Mouse (Mus musculus) kidney, embryonic 15.5 days (tissue): ENCODE data around the gene Ptgr1. TPM values are rescaled to one million over a fixed set of nuclear protein-coding genes. Genes with fewer than 3 reads are reported as not detected.

Experiments
- ATAC-seq: fragments of 200-750 bp; cut with Nextera tagmentation; replicated peaks from 2 replicates; pipeline ENCODE4 v1.8.0; 2017; ENCODE audit warnings: moderate TSS enrichment; ENCODE audit not compliant: low FRiP score
- H3K27ac ChIP-seq: fragments of 300-500 bp; sonication (generic); 2 replicates; pipeline ENCODE4 v1.5.1; 2015; ENCODE audit warnings: mild to moderate bottlenecking, inconsistent platforms
- H3K27me3 ChIP-seq: fragments of 300-500 bp; sonication (generic); 2 replicates; pipeline ENCODE4 v1.6.1; 2015; ENCODE audit warnings: inconsistent platforms
- H3K36me3 ChIP-seq: fragments of 300-500 bp; sonication (generic); 2 replicates; pipeline ENCODE4 v1.6.1; 2015; ENCODE audit warnings: inconsistent platforms
- H3K4me1 ChIP-seq: fragments of 300-500 bp; sonication (generic); 2 replicates; pipeline ENCODE4 v1.6.1; 2015; ENCODE audit warnings: inconsistent platforms
- H3K4me2 ChIP-seq: fragments of 300-500 bp; sonication (generic); 2 replicates; pipeline ENCODE4 v1.6.1; 2015; ENCODE audit warnings: moderate library complexity, mild to moderate bottlenecking, inconsistent platforms
- H3K4me3 ChIP-seq: fragments of 300-500 bp; sonication (generic); replicated peaks from 2 replicates; pipeline ENCODE4 v1.5.1; 2015; ENCODE audit warnings: mild to moderate bottlenecking, inconsistent platforms
- H3K9ac ChIP-seq: fragments of 300-500 bp; sonication (generic); 2 replicates; pipeline ENCODE4 v1.6.1; 2015; ENCODE audit warnings: mild to moderate bottlenecking, inconsistent platforms
- H3K9me3 ChIP-seq: fragments of 300-500 bp; sonication (generic); replicated peaks from 2 replicates; pipeline ENCODE4 v1.6.1; 2016; ENCODE audit warnings: inconsistent platforms
- WGBS: fragments of 180-500 bp; shearing (Covaris S2); methylation state at CpG from one replicate; pipeline ENCODE4 v1.1.7; 2015; ENCODE audit warnings: mixed read lengths; 5-methylcytosine and 5-hydroxymethylcytosine counted together
- polyA plus RNA-seq: library from polyadenylated mRNA; unstranded; fragments of >200 nt; fragmentation: Nextera tagmentation; extraction: Ambion mirVana; gene quantifications from 2 replicates; pipeline ENCODE4 v1.2.1, GENCODE M21; 2015

The Ptgr1 gene
- polyA plus RNA-seq, 1 experiment from 2014 or later, result 24.6 TPM

- 31% methylated on average over 8 of the region's 8 CpGs for WGBS
- ATAC-seq, result no peak
- H3K36me3 ChIP-seq, result no peaks in the 10 kb centered on the region
- peaks cover 47% of the 10 kb centered on the region for H3K4me1 ChIP-seq
- no peaks in the 10 kb centered on the region for H3K27me3 ChIP-seq
- no peak overlapping the region for H3K4me2 ChIP-seq
- H3K27ac ChIP-seq, result no peak overlapping the region
- H3K4me3 ChIP-seq, result no peak overlapping the region
- no peaks in the 10 kb centered on the region for H3K9me3 ChIP-seq
- H3K9ac ChIP-seq, result no peak overlapping the region
These were observed 19.3 kb upstream of the Ptgr1 start for GRCm38 (mm10) chr4:59006211-59006610.

- H3K9me3 ChIP-seq, result no peaks in the 10 kb centered on the region
- no peak for ATAC-seq
- no peaks in the 10 kb centered on the region for H3K36me3 ChIP-seq
- peak overlapping the region; percentile 88; the same call in 1 of the 2 replicates for H3K27ac ChIP-seq
- peaks cover 47% of the 10 kb centered on the region for H3K4me1 ChIP-seq
- WGBS, result 31% methylated on average over 7 of the region's 7 CpGs
- H3K4me3 ChIP-seq, result peak overlapping the region; percentile 99
- no peaks in the 10 kb centered on the region for H3K27me3 ChIP-seq
- peak overlapping the region; percentile 88 for H3K4me2 ChIP-seq
- peak overlapping the region; percentile 95 for H3K9ac ChIP-seq
These were observed 16.9 kb upstream of the Ptgr1 start for GRCm38 (mm10) chr4:59003806-59004200.

GRCm38 (mm10) chr4:59002948-59003805 lies 16.3 kb upstream of the Ptgr1 start, which contains the start of gene Gm20503:
TSS of gene Gm20503 (plus strand) at chr4:59003210.
- peak within 1 kb of the TSS; percentile 88 for H3K27ac ChIP-seq
- peak within 1 kb of the TSS; percentile 88 for H3K4me2 ChIP-seq
- peak within 1 kb of the TSS; percentile 95 for H3K9ac ChIP-seq
- no peaks in the 10 kb centered on the region for H3K36me3 ChIP-seq
- H3K9me3 ChIP-seq, result no peaks in the 10 kb centered on the region
- under 1% methylated on average over 88 of the region's 89 CpGs for WGBS
- peak; percentile 99 for ATAC-seq
- H3K27me3 ChIP-seq, result no peaks in the 10 kb centered on the region
- peaks cover 48% of the 10 kb centered on the region for H3K4me1 ChIP-seq
- peak within 1 kb of the TSS; percentile 99 for H3K4me3 ChIP-seq

- Histone ChIP-seq H3K4me2 (no peak overlapping the region), H3K27ac (no peak overlapping the region)
- 0% methylated on average over 2 of the region's 2 CpGs for WGBS
These were observed 13.7 kb upstream of the Ptgr1 start for GRCm38 (mm10) chr4:59000614-59001013.

GRCm38 (mm10) chr4:58999686-59000085 lies 12.8 kb upstream of the Ptgr1 start:
- H3K27ac ChIP-seq, result no peak overlapping the region
- ATAC-seq, result no peak
- H3K4me3 ChIP-seq, result no peak overlapping the region
- WGBS, result 10% methylated on average over 2 of the region's 2 CpGs
- H3K4me2 ChIP-seq, result no peak overlapping the region
- peaks cover 39% of the 10 kb centered on the region for H3K4me1 ChIP-seq
- H3K36me3 ChIP-seq, result no peaks in the 10 kb centered on the region
- H3K9me3 ChIP-seq, result no peaks in the 10 kb centered on the region
- no peak overlapping the region for H3K9ac ChIP-seq
- no peaks in the 10 kb centered on the region for H3K27me3 ChIP-seq

More at GRCm38 (mm10) chr4:59000614-59001013, 13.7 kb upstream of the Ptgr1 start:
- Histone ChIP-seq H3K36me3 (no peaks in the 10 kb centered on the region), H3K4me3 (no peak overlapping the region), H3K27me3 (no peaks in the 10 kb centered on the region), H3K9me3 (no peaks in the 10 kb centered on the region), H3K9ac (no peak overlapping the region), H3K4me1 (peaks cover 38% of the 10 kb centered on the region)
- ATAC-seq, result no peak

GRCm38 (mm10) chr4:58998688-58999087 lies 11.8 kb upstream of the Ptgr1 start:
- Histone ChIP-seq H3K9me3 (no peaks in the 10 kb centered on the region), H3K4me2 (no peak overlapping the region), H3K27ac (no peak overlapping the region), H3K36me3 (no peaks in the 10 kb centered on the region), H3K9ac (no peak overlapping the region), H3K27me3 (no peaks in the 10 kb centered on the region), H3K4me3 (no peak overlapping the region), H3K4me1 (peaks cover 30% of the 10 kb centered on the region)
- WGBS, result 84% methylated on average over 1 of the region's 1 CpGs
- ATAC-seq, result no peak

GRCm38 (mm10) chr4:58997081-58997480 lies 10.2 kb upstream of the Ptgr1 start:
- H3K36me3 ChIP-seq, result no peaks in the 10 kb centered on the region
- 0 out of 2 replicates have a peak, but pooled peaks cover 3% of the 10 kb centered on the region for H3K27me3 ChIP-seq
- H3K4me1 ChIP-seq, result peaks cover 25% of the 10 kb centered on the region
- 55% methylated on average over 5 of the region's 5 CpGs for WGBS
- peak overlapping the region; percentile 10; the same call in 1 of the 2 replicates for H3K27ac ChIP-seq
- H3K4me3 ChIP-seq, result no peak overlapping the region
- H3K9me3 ChIP-seq, result no peaks in the 10 kb centered on the region
- H3K9ac ChIP-seq, result no peak overlapping the region
- no peak for ATAC-seq
- H3K4me2 ChIP-seq, result no peak overlapping the region

GRCm38 (mm10) chr4:58995251-58995693 lies 8.4 kb upstream of the Ptgr1 start:
- H3K4me2 ChIP-seq, result peak overlapping the region; percentile 24; the same call in 1 of the 2 replicates
- H3K9me3 ChIP-seq, result no peaks in the 10 kb centered on the region
- no peaks in the 10 kb centered on the region for H3K36me3 ChIP-seq
- WGBS, result 30% methylated on average over 8 of the region's 8 CpGs
- no peak overlapping the region for H3K4me3 ChIP-seq
- ATAC-seq, result peak; percentile 83
- H3K27ac ChIP-seq, result peak overlapping the region; percentile 30; the same call in 1 of the 2 replicates
- 0 out of 2 replicates have a peak, but pooled peaks cover 3% of the 10 kb centered on the region for H3K27me3 ChIP-seq
- H3K4me1 ChIP-seq, result peaks cover 25% of the 10 kb centered on the region
- no peak overlapping the region for H3K9ac ChIP-seq

GRCm38 (mm10) chr4:58994762-58995161 lies 7.8 kb upstream of the Ptgr1 start, which contains the start of gene Dnajc25:
TSS of gene Dnajc25 (plus strand) at chr4:58995062.
- Histone ChIP-seq H3K9me3 (no peaks in the 10 kb centered on the region), H3K9ac (no peak within 1 kb of the TSS), H3K27me3 (0 out of 2 replicates have a peak, but pooled peaks cover 3% of the 10 kb centered on the region), H3K4me2 (peak within 1 kb of the TSS; percentile 24; the same call in 1 of the 2 replicates), H3K4me3 (no peak within 1 kb of the TSS), H3K4me1 (peaks cover 23% of the 10 kb centered on the region), H3K27ac (peak within 1 kb of the TSS; percentile 30; the same call in 1 of the 2 replicates), H3K36me3 (no peaks in the 10 kb centered on the region)
- ATAC-seq, result no peak
- 69% methylated on average over 4 of the region's 4 CpGs for WGBS

- WGBS, result 67% methylated on average over 5 of the region's 5 CpGs
- Histone ChIP-seq H3K4me2 (no peak overlapping the region), H3K27me3 (0 out of 2 replicates have a peak, but pooled peaks cover 3% of the 10 kb centered on the region), H3K4me1 (peaks cover 18% of the 10 kb centered on the region), H3K9me3 (no peaks in the 10 kb centered on the region), H3K9ac (no peak overlapping the region), H3K4me3 (no peak overlapping the region), H3K36me3 (no peaks in the 10 kb centered on the region), H3K27ac (no peak overlapping the region)
- ATAC-seq, result no peak
These were observed 5.3 kb upstream of the Ptgr1 start for GRCm38 (mm10) chr4:58992195-58992594.

GRCm38 (mm10) chr4:58990609-58991434 lies 3.9 kb upstream of the Ptgr1 start:
- Histone ChIP-seq H3K4me3 (no peak overlapping the region), H3K36me3 (no peaks in the 10 kb centered on the region), H3K27me3 (0 out of 2 replicates have a peak, but pooled peaks cover 3% of the 10 kb centered on the region), H3K4me1 (peaks cover 25% of the 10 kb centered on the region), H3K9me3 (no peaks in the 10 kb centered on the region), H3K4me2 (no peak overlapping the region), H3K27ac (no peak overlapping the region), H3K9ac (no peak overlapping the region)
- WGBS, result 86% methylated on average over 17 of the region's 17 CpGs
- ATAC-seq, result no peak
